Comparison of ENCODE assay signal across 16 mouse cellular contexts in the genomic region with DNA sequence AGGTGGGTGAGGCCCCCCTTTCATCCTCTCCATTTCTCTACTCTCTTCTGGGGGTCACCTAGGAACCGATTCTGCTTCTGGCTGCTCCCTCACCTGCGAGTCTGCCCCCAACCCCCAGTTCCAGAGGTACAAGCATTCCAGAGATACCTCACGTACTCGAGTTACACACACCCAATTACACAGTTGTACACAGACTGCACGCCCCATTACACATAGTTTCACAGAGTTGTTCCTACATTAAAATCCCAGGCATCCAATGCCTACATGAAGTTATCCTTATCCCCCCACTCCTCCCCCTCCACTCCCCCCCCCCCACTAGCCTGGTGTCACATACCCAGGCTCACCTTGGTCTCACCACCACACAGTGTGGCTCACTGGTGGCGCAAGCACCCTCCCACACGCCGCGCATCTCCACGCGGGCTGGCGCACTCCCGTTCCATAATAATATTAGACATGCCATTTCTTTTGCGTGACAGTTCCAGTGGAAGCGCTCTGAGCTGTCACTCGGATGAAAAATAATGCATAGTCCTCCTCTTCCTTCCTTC. TPM values are rescaled to one million over a fixed set of nuclear protein-coding genes. Genes with fewer than 3 reads are reported as not detected.
A peak's percentile ranks its signal among the peaks of the same experiment; 100 is the strongest.
DNase-seq lines count a peak whose midpoint lies in the region; ATAC-seq lines count a peak whose summit lies in the region.
"Had no signal": no experiment of that assay in that cellular context is flagged by ENCODE, and none has a peak within 500 bp of the region (broad histone marks: within the 10 kb centered on the region; RNA-seq: fewer than 3 reads in every experiment).

No protein-coding gene starts in this region.

- H3K27ac ChIP-seq in kidney, embryonic 14.5 days (ENCODE audit: low read depth, low read length), result no peak overlapping the region
- no peak overlapping the region for H3K27ac ChIP-seq in embryonic facial prominence, embryonic 12.5 days
- H3K27ac ChIP-seq in hindbrain, embryonic 15.5 days (replicated peaks), result 0 out of 2 replicates have a peak overlapping the region, but pooled peaks have one; percentile 78
- H3K27ac ChIP-seq: liver, embryonic 15.5 days had no signal

- ATAC-seq in kidney, embryonic 14.5 days (ENCODE audit: low FRiP score, low TSS enrichment), result peak; percentile 56
- ATAC-seq in embryonic facial prominence, embryonic 12.5 days (ENCODE audit: insufficient number of reproducible peaks, insufficient read depth, low FRiP score, low TSS enrichment), result peak; percentile 58; the same call in 1 of the 2 replicates
- peak; percentile 70; the same call in 1 of the 2 replicates for ATAC-seq in hindbrain, embryonic 15.5 days (ENCODE audit: low FRiP score, low read depth)
- no peak for ATAC-seq in cerebellum, adult (ENCODE audit: insufficient number of reproducible peaks, low FRiP score, low TSS enrichment)
- ATAC-seq: Patski had no signal

- H3K9ac ChIP-seq in kidney, embryonic 14.5 days (ENCODE audit: low read depth, low read length), result no peak overlapping the region
- H3K9ac ChIP-seq in embryonic facial prominence, embryonic 12.5 days, result no peak overlapping the region
- no peak overlapping the region for H3K9ac ChIP-seq in hindbrain, embryonic 15.5 days
- H3K9ac ChIP-seq: liver, embryonic 15.5 days had no signal

- no peak overlapping the region for H3K4me2 ChIP-seq in kidney, embryonic 14.5 days (replicated peaks; ENCODE audit: low read depth, low read length)
- no peak overlapping the region for H3K4me2 ChIP-seq in embryonic facial prominence, embryonic 12.5 days (replicated peaks)
- no peak overlapping the region for H3K4me2 ChIP-seq in hindbrain, embryonic 15.5 days
- H3K4me2 ChIP-seq: liver, embryonic 15.5 days had no signal

- 38% methylated on average over 16 of the region's 16 CpGs for WGBS in kidney, embryonic 14.5 days
- WGBS in embryonic facial prominence, embryonic 12.5 days, result 63% methylated on average over 16 of the region's 16 CpGs
- WGBS in hindbrain, embryonic 15.5 days, result 61% methylated on average over 16 of the region's 16 CpGs

- peaks cover 15% of the 10 kb centered on the region for H3K4me1 ChIP-seq in kidney, embryonic 14.5 days (ENCODE audit: control insufficient read depth, insufficient read depth, low read length)
- H3K4me1 ChIP-seq in embryonic facial prominence, embryonic 12.5 days, result peaks cover 22% of the 10 kb centered on the region
- peaks cover 28% of the 10 kb centered on the region for H3K4me1 ChIP-seq in hindbrain, embryonic 15.5 days (replicated peaks)

- no peaks in the 10 kb centered on the region for H3K9me3 ChIP-seq in kidney, embryonic 14.5 days (ENCODE audit: control insufficient read depth, low read length)
- H3K9me3 ChIP-seq in embryonic facial prominence, embryonic 12.5 days, result no peaks in the 10 kb centered on the region
- H3K9me3 ChIP-seq in hindbrain, embryonic 15.5 days, result no peaks in the 10 kb centered on the region
- H3K9me3 ChIP-seq: liver, embryonic 15.5 days had no signal

- H3K36me3 ChIP-seq in kidney, embryonic 14.5 days (ENCODE audit: control insufficient read depth, insufficient read depth, low read length), result no peaks in the 10 kb centered on the region
- no peaks in the 10 kb centered on the region for H3K36me3 ChIP-seq in embryonic facial prominence, embryonic 12.5 days
- no peaks in the 10 kb centered on the region for H3K36me3 ChIP-seq in hindbrain, embryonic 15.5 days
- H3K36me3 ChIP-seq: liver, embryonic 15.5 days had no signal

- H3K27me3 ChIP-seq in kidney, embryonic 14.5 days (ENCODE audit: control insufficient read depth, insufficient read depth, low read length), result peaks cover 15% of the 10 kb centered on the region; the same call in 1 of the 2 replicates
- H3K27me3 ChIP-seq in embryonic facial prominence, embryonic 12.5 days, result peaks cover 7% of the 10 kb centered on the region
- peaks cover 15% of the 10 kb centered on the region; the same call in 1 of the 2 replicates for H3K27me3 ChIP-seq in hindbrain, embryonic 15.5 days
- H3K27me3 ChIP-seq: Patski had no signal

- no peak overlapping the region for H3K4me3 ChIP-seq in kidney, embryonic 14.5 days (ENCODE audit: low read length)
- H3K4me3 ChIP-seq in embryonic facial prominence, embryonic 12.5 days, result no peak overlapping the region
- H3K4me3 ChIP-seq in hindbrain, embryonic 15.5 days, result no peak overlapping the region
- H3K4me3 ChIP-seq: erythroblast, embryonic 14.5 days; liver, embryonic 15.5 days; myocyte had no signal

- no peak for DNase-seq in kidney, adult 11 months
- peak; percentile 28 for DNase-seq in lung, postnatal 25 days (ENCODE audit: low spot score)
- DNase-seq in urinary bladder, postnatal 4 days (ENCODE audit: low spot score in 2 of 2), result no peak
- DNase-seq in gastrocnemius, postnatal 25 days, result no peak
- DNase-seq: adrenal gland, adult 2 months; cerebellum, postnatal 36 days; heart, postnatal 10 days had no signal

RNA-seq across cellular contexts. Expression of a gene that starts 18.1 kb away (rescaled TPM):
- 6.7 and 8.3 TPM in 2 replicates for polyA plus RNA-seq in kidney, embryonic 14.5 days (2014; fragmentation: Nextera tagmentation; extraction: Ambion mirVana)
- 3.7 and 3.9 TPM in 2 replicates for polyA plus RNA-seq in embryonic facial prominence, embryonic 12.5 days (2016; fragmentation: Nextera tagmentation; extraction: Ambion mirVana)
- polyA plus RNA-seq in hindbrain, embryonic 15.5 days (2015; fragmentation: Nextera tagmentation; extraction: Ambion mirVana), result 9.8 and 11.1 TPM in 2 replicates
- total RNA-seq in gastrocnemius, postnatal 25 days (2021), result under 1 TPM in 1 of 2 experiments, not detected in 1; 0.18 TPM
- polyA plus RNA-seq: erythroblast, embryonic 14.5 days; spleen, adult 2 months had no signal

RNA-seq across cellular contexts. Expression of a gene that starts 39.7 kb away (rescaled TPM):
- polyA plus RNA-seq in kidney, embryonic 14.5 days (2014; fragmentation: Nextera tagmentation; extraction: Ambion mirVana), result 8.3 and 13.0 TPM in 2 replicates
- 10.3 and 10.6 TPM in 2 replicates for polyA plus RNA-seq in embryonic facial prominence, embryonic 12.5 days (2016; fragmentation: Nextera tagmentation; extraction: Ambion mirVana)
- 2.1 and 3.6 TPM in 2 replicates for polyA plus RNA-seq in hindbrain, embryonic 15.5 days (2015; fragmentation: Nextera tagmentation; extraction: Ambion mirVana)
- under 1 TPM; 0.26 to 0.67 TPM for total RNA-seq in gastrocnemius, postnatal 25 days (2021)
